Mouse (Mus musculus): ENCODE results near the gene Pip5k1c.
A peak's percentile ranks its signal among the peaks of the same experiment; 100 is the strongest.

Pip5k1c gene

GRCm38 (mm10) chr10:81323141-81323775, 30.5 kb downstream of the Pip5k1c start:
- DNase-seq (ENCODE audit: low read depth, low spot score), result no peak

- DNase-seq (ENCODE audit: low read depth, low spot score), result no peak
Observed at GRCm38 (mm10) chr10:81323791-81324530, 31.2 kb downstream of the Pip5k1c start.

- no peak for DNase-seq (ENCODE audit: low read depth, low spot score)
Observed at GRCm38 (mm10) chr10:81325176-81325575, 32.4 kb downstream of the Pip5k1c start.

GRCm38 (mm10) chr10:81325781-81326180, 33.0 kb downstream of the Pip5k1c start:
- DNase-seq (ENCODE audit: low read depth, low spot score), result no peak

- DNase-seq (ENCODE audit: low read depth, low spot score), result no peak
Observed at GRCm38 (mm10) chr10:81326858-81327257, 34.1 kb downstream of the Pip5k1c start.

- no peak for DNase-seq (ENCODE audit: low read depth, low spot score)
Observed at GRCm38 (mm10) chr10:81327959-81328358, 35.2 kb downstream of the Pip5k1c start.

GRCm38 (mm10) chr10:81328386-81328785, 35.6 kb downstream of the Pip5k1c start, which contains the start of gene Tbxa2r:
Gene Tbxa2r (plus strand): TSS chr10:81328731.
- peak; percentile 70 for DNase-seq (ENCODE audit: low read depth, low spot score)

GRCm38 (mm10) chr10:81329194-81329975, 36.6 kb downstream of the Pip5k1c start:
- peak; percentile 64 for DNase-seq (ENCODE audit: low read depth, low spot score)

- DNase-seq (ENCODE audit: low read depth, low spot score), result no peak
Observed at GRCm38 (mm10) chr10:81330007-81330406, 37.2 kb downstream of the Pip5k1c start.

- DNase-seq (ENCODE audit: low read depth, low spot score), result no peak
Observed at GRCm38 (mm10) chr10:81332277-81332676, 39.5 kb downstream of the Pip5k1c start.

GRCm38 (mm10) chr10:81334324-81334723, 41.6 kb downstream of the Pip5k1c start:
- DNase-seq (ENCODE audit: low read depth, low spot score), result no peak

- no peak for DNase-seq (ENCODE audit: low read depth, low spot score)
Observed at GRCm38 (mm10) chr10:81335393-81336340, 42.9 kb downstream of the Pip5k1c start.

- no peak for DNase-seq (ENCODE audit: low read depth, low spot score)
Observed at GRCm38 (mm10) chr10:81336558-81336957, 43.8 kb downstream of the Pip5k1c start.

- DNase-seq (ENCODE audit: low read depth, low spot score), result no peak
Observed at GRCm38 (mm10) chr10:81340551-81341332, 48.0 kb downstream of the Pip5k1c start.

- peak; percentile 87 for DNase-seq (ENCODE audit: low read depth, low spot score)
Observed at GRCm38 (mm10) chr10:81341333-81341949, 48.7 kb downstream of the Pip5k1c start.

- peak; percentile 36 for DNase-seq (ENCODE audit: low read depth, low spot score)
Observed at GRCm38 (mm10) chr10:81342686-81343505, 50.1 kb downstream of the Pip5k1c start, which contains the start of gene Gipc3. Gene Gipc3 (minus strand): TSS chr10:81343266.

- peak; percentile 64 for DNase-seq (ENCODE audit: low read depth, low spot score)
Observed at GRCm38 (mm10) chr10:81344421-81345161, 51.8 kb downstream of the Pip5k1c start.

GRCm38 (mm10) chr10:81345162-81345534, 52.4 kb downstream of the Pip5k1c start:
- no peak for DNase-seq (ENCODE audit: low read depth, low spot score)
